Mouse (Mus musculus) thymus, postnatal 4 days (tissue): ENCODE results near the gene Ndufb4.
"Not testable (repeated sequence)": the region's sequence is repeated elsewhere in the genome, so short reads cannot be mapped to it uniquely, and the experiment has no call there.

Experiments used
- DNase-seq: peaks from one replicate; pipeline ENCODE4 v3.0.0; 2021

Gene Ndufb4

DNA sequence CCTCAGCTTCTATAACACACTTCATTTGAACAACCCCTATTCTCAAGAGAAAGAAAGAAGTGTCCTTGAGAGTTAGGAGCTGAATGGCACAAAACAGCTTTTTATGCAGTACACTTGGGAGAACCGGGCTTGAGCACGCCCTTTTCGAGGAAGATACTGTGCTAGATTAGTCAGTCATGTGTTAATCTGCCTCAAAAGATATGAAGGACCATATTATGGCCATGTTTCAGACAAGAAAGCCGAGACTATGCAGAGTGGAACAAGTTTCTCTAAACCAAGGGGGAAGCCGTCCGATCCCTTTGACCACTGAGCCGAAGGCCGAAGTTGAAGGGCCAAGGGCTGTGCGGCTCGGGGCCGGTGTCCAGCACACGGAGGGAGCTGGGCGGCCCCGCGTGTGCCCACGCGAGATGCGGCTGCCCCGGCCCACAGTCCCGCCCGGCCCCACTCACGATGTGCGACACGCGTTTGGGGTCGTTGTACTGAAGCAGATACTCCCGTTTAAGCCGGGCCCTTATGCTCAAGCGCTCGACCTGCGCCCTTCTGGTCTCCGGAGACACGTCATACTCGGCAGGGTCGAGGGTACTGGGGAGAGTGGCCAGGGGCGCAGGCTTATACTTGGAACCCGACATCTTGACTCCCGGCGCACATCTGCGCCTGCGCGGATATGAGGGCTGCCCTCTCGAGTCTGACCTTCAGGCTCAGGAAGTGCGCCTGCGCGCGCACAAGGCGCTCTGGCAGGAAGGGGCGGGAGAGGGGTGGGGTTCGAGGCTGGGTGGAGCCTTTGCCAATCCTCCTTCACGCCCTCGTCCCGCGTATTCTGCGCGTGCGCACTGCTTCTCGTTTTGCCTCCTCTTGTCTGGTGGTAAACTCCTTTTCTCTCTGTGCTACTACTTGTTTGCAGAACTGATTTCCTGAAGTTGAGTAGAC, at the start of gene Ndufb4:
TSS of gene Ndufb4 (minus strand) at position 723 of the 927 bp plus-strand sequence.
- peak; percentile 97 for DNase-seq

GRCm38 (mm10) chr16:37703884-37704283, 49.6 kb upstream of the Ndufb4 start:
- no peak for DNase-seq

DNA sequence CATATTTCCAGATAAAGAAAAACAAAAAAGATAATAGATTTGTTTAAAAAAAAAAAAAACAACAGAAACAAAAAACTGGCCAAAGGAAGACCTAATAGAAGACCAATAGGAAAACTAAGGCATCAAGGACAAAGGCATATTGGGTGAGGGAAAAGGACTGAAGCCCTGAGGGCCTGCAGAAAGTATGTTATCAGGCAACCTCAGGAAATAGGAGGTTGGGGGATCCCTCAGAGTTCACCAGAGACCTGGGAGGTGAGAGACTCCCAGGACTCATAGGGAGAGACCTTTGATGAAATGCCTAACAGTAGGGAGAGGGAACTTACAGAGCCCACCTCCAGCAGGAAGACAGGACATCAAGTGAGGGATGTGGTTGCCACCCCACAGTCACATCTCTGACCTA, 45.8 kb upstream of the Ndufb4 start:
- not testable (repeated sequence) for DNase-seq

- no peak for DNase-seq
These were observed 44.5 kb upstream of the Ndufb4 start for GRCm38 (mm10) chr16:37698767-37699166.

GRCm38 (mm10) chr16:37697271-37697670, 43.0 kb upstream of the Ndufb4 start:
- no peak for DNase-seq

GRCm38 (mm10) chr16:37690932-37691730, 36.9 kb upstream of the Ndufb4 start:
- DNase-seq, result no peak

GRCm38 (mm10) chr16:37690465-37690864, 36.2 kb upstream of the Ndufb4 start:
- no peak for DNase-seq

GRCm38 (mm10) chr16:37689934-37690333, 35.7 kb upstream of the Ndufb4 start:
- no peak for DNase-seq

- DNase-seq, result peak; percentile 14
These were observed 35.1 kb upstream of the Ndufb4 start for GRCm38 (mm10) chr16:37689251-37689926.

GRCm38 (mm10) chr16:37688181-37688580, 33.9 kb upstream of the Ndufb4 start:
- peak; percentile 60 for DNase-seq

GRCm38 (mm10) chr16:37687301-37687980, 33.2 kb upstream of the Ndufb4 start:
- DNase-seq, result no peak

DNA sequence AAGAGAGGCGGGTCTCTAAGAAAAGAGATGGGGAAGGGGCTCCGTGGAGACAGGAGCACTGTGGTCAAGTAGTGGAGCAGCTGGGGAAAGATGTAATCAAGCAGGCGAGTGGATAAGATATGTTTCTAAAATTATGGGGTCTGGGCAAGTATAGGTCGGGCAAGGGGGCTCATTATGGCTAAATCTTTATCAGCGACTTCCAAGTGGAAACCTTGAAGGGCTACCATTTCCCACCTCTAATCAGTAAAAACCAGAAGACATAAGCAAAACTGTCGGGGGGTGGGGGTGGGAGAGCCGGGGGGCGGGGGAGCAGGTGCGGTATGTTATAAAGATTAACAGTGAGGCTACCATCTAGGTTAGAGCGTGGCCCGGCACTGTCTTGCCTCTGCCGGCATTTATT, 32.6 kb upstream of the Ndufb4 start:
- no peak for DNase-seq

GRCm38 (mm10) chr16:37685946-37686600, 31.8 kb upstream of the Ndufb4 start:
- no peak for DNase-seq

GRCm38 (mm10) chr16:37684634-37685441, 30.6 kb upstream of the Ndufb4 start:
- DNase-seq, result peak; percentile 86

DNA sequence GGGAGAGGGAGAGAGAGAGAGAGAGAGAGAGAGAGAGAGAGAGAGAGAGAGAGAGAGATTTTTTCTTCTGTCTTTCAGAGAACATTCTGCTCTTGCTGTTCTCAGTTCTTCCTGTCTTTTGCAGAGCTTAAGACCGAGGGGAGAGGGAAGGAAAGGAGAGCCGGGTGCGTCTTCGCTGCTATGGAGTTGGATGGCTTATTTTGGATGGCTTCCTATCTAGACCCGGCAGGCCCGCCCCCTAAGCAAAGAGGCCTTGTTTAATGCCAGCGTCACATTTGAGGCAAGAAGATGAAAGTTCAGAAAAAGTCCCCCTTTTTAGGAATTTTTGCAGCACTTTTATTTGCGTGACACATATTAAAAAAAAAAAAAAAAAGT, 30.0 kb upstream of the Ndufb4 start:
- peak; percentile 22 for DNase-seq

GRCm38 (mm10) chr16:37683154-37684130, 29.2 kb upstream of the Ndufb4 start:
- no peak for DNase-seq

- peak; percentile 86 for DNase-seq
These were observed 28.2 kb upstream of the Ndufb4 start for GRCm38 (mm10) chr16:37682309-37682975.

- no peak for DNase-seq
These were observed 26.6 kb upstream of the Ndufb4 start for GRCm38 (mm10) chr16:37680831-37681230.

GRCm38 (mm10) chr16:37680216-37680615, 26.0 kb upstream of the Ndufb4 start:
- DNase-seq, result no peak
